Mouse (Mus musculus) heart, embryonic 11.5 days (tissue): ENCODE results near the gene Phf5a. TPM values are rescaled to one million over a fixed set of nuclear protein-coding genes. Genes with fewer than 3 reads are reported as not detected.

Source experiments
- ATAC-seq: fragments of 200-750 bp; cut with Nextera tagmentation; replicated peaks from 2 replicates; pipeline ENCODE4 v1.8.0; 2017; ENCODE audit warnings: moderate library complexity; ENCODE audit not compliant: insufficient number of reproducible peaks, low FRiP score, low TSS enrichment
- H3K27ac ChIP-seq: fragments of 300-500 bp; sonication (generic); 2 replicates; pipeline ENCODE4 v1.5.1; 2014; ENCODE audit warnings: mild to moderate bottlenecking, low read depth, low read length
- H3K27me3 ChIP-seq: fragments of 300-500 bp; sonication (generic); 2 replicates; pipeline ENCODE4 v1.6.1; 2014; ENCODE audit warnings: mild to moderate bottlenecking, low read length, mixed read lengths; ENCODE audit not compliant: control insufficient read depth, insufficient read depth
- H3K36me3 ChIP-seq: fragments of 300-500 bp; sonication (generic); 2 replicates; pipeline ENCODE4 v1.6.1; 2014; ENCODE audit warnings: mild to moderate bottlenecking, low read length, moderate library complexity, mixed read lengths; ENCODE audit not compliant: control insufficient read depth, insufficient read depth
- H3K4me1 ChIP-seq: fragments of 300-500 bp; sonication (generic); 2 replicates; pipeline ENCODE4 v1.6.1; 2014; ENCODE audit warnings: low read length; ENCODE audit not compliant: control insufficient read depth, insufficient read depth
- H3K4me2 ChIP-seq: fragments of 300-500 bp; sonication (generic); 2 replicates; pipeline ENCODE4 v1.6.1; 2014; ENCODE audit warnings: mild to moderate bottlenecking, moderate library complexity
- H3K4me3 ChIP-seq: fragments of 300-500 bp; sonication (generic); 2 replicates; pipeline ENCODE4 v1.5.1; 2014; ENCODE audit warnings: low read depth, low read length
- H3K9ac ChIP-seq: fragments of 300-500 bp; sonication (generic); 2 replicates; pipeline ENCODE4 v1.6.1; 2014; ENCODE audit warnings: mild to moderate bottlenecking, low read depth, low read length, moderate library complexity
- H3K9me3 ChIP-seq: fragments of 300-500 bp; sonication (generic); replicated peaks from 2 replicates; pipeline ENCODE4 v1.6.1; 2016; ENCODE audit warnings: low read length; ENCODE audit not compliant: control insufficient read depth
- WGBS: fragments of 180-500 bp; shearing (Covaris S2); extraction: QIAGEN DNeasy Blood & Tissue Kit; methylation state at CpG from one replicate; pipeline ENCODE4 v1.1.7; 2014; ENCODE audit not compliant: insufficient replicate concordance; 5-methylcytosine and 5-hydroxymethylcytosine counted together
- polyA plus RNA-seq: library from polyadenylated mRNA; unstranded; fragments of >200 nt; fragmentation: Nextera tagmentation; extraction: Ambion mirVana; gene quantifications from 2 replicates; pipeline ENCODE4 v1.2.1, GENCODE M21; 2014

Phf5a gene
- polyA plus RNA-seq, 1 experiment from 2014 or later: 131 TPM

DNA sequence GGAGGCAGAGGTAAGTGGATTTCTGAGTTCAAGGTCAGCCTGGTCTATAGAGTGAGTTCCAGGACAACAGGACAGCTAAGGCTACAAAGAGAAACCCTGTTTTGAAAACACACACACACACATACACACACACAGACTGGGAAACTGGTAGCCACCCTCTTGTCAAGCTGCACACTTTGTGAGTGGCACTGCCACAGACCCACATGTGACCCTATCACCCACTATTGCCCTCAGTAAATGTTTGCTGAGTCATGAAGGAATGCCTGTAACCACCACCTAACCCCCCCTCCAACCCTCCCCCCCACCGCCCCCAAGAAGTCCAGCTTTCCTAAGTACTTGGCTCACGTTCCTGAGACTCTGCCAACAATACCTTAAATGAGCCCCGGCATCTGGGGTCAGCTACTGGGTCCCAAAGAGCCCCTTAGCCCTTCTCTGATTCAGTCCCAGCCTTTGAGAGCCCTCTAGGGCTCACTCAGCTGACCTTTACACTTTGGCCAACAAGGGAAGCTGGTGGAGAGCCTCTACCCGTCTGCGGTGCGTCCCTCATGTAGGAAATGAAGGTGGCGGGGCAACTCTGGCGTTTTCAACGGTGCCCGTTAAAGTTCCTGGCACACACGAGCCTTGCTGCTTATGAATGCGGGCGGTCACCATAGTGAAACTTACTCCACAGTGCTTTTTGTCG lies 33.0 kb downstream of the Phf5a start:
- Histone ChIP-seq H3K27me3 (no peaks in the 10 kb centered on the region), H3K4me2 (no peak overlapping the region), H3K27ac (no peak overlapping the region), H3K36me3 (no peaks in the 10 kb centered on the region), H3K9me3 (no peaks in the 10 kb centered on the region), H3K4me1 (peaks cover 9% of the 10 kb centered on the region; the same call in 1 of the 2 replicates), H3K9ac (no peak overlapping the region), H3K4me3 (no peak overlapping the region)
- WGBS: 70% methylated on average over 14 of the region's 14 CpGs
- no peak for ATAC-seq

DNA sequence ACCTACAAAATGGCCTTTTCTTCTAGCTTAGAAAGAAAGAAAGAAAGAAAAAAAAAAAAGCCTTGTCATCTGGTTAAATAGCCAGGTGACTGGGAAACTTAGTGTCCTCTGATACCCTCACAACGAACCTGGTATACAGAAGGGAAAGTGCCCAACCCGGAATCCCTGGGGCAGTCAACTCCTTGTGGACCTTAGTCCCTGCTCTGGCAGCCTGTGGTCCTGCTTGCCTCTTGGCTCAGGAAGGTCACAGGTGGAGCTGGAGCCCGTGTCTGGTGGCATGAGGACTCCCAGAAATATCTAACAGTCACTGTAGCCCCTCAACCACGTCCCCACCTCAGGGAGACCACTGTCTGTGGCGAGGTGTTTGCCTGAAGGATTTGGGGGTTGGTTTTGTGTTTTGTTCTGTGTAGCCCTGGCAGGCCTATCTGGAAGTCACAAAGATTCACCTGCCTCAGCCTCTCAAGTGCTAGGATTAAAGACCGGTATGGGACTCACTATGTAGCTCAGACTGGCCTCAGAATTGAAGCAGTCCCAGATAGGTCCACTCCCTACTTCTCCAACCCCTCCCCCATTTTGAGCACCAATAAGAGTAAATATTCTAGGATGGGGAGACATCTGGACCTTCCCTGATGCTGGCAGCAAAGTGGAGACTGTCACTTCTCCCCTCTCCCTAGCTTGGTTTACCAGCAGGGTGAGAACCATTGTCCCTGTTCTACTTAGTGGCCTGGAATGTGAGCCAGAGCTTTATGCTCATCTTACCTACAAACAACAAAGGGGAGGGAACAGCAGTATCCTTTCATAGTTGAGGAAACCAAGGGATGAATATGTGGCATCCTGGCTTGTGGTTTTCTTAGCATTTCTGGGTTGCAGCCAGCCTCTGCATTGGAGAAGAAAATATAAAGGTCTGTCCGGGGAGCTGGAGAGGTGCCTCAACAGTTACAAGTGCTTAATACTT lies 34.5 kb downstream of the Phf5a start:
- Histone ChIP-seq H3K4me1 (peaks cover 9% of the 10 kb centered on the region; the same call in 1 of the 2 replicates), H3K4me3 (peak overlapping the region; percentile 28)
- WGBS: 54% methylated on average over 7 of the region's 7 CpGs

DNA sequence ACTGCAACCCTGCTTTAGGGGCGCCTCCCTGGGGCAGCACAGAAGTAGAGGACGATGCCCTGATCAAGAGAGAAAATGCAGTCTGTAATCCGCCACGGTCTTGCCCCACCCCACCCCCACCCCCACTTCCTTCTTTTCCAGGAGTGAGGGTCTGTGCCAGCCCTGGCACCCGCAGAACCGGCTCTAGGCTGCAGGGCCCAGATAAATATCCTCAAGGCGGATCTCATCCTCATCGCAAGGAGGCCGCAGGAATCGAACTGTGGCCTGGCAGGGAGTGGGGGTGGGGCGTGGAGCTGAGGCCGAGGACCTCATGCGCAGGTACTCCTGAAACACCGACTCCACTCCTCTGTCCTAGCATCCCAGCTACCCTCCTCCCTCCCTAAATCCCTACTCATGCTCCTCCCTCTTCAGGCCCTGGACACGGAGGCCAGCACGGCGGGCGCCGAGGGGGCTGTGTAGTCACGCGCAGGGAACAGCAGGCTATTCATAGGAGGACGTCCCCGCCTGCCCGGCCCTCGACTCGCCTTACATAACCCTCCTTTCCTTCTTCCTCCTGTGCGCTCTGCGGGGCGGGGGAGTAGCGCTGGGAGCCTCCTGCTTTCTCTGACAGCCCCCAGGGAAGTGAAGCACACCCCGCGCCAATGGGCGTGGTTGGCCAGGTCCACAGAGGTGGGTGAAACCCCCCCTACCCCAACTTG lies 35.4 kb downstream of the Phf5a start:
- Histone ChIP-seq H3K4me2 (peak overlapping the region; percentile 64), H3K27ac (0 out of 2 replicates have a peak overlapping the region, but pooled peaks have one; percentile 38), H3K4me1 (peaks cover 9% of the 10 kb centered on the region; the same call in 1 of the 2 replicates), H3K9ac (peak overlapping the region; percentile 30; the same call in 1 of the 2 replicates), H3K4me3 (peak overlapping the region; percentile 28), H3K9me3 (no peaks in the 10 kb centered on the region), H3K27me3 (no peaks in the 10 kb centered on the region), H3K36me3 (no peaks in the 10 kb centered on the region)
- 3% methylated on average over 33 of the region's 33 CpGs for WGBS
- peak; percentile 79 for ATAC-seq

More for the DNA sequence above, 34.5 kb downstream of the Phf5a start:
- Histone ChIP-seq H3K36me3 (no peaks in the 10 kb centered on the region), H3K4me2 (peak overlapping the region; percentile 64), H3K27me3 (no peaks in the 10 kb centered on the region), H3K9ac (no peak overlapping the region), H3K9me3 (no peaks in the 10 kb centered on the region), H3K27ac (0 out of 2 replicates have a peak overlapping the region, but pooled peaks have one; percentile 38)
- no peak for ATAC-seq

DNA sequence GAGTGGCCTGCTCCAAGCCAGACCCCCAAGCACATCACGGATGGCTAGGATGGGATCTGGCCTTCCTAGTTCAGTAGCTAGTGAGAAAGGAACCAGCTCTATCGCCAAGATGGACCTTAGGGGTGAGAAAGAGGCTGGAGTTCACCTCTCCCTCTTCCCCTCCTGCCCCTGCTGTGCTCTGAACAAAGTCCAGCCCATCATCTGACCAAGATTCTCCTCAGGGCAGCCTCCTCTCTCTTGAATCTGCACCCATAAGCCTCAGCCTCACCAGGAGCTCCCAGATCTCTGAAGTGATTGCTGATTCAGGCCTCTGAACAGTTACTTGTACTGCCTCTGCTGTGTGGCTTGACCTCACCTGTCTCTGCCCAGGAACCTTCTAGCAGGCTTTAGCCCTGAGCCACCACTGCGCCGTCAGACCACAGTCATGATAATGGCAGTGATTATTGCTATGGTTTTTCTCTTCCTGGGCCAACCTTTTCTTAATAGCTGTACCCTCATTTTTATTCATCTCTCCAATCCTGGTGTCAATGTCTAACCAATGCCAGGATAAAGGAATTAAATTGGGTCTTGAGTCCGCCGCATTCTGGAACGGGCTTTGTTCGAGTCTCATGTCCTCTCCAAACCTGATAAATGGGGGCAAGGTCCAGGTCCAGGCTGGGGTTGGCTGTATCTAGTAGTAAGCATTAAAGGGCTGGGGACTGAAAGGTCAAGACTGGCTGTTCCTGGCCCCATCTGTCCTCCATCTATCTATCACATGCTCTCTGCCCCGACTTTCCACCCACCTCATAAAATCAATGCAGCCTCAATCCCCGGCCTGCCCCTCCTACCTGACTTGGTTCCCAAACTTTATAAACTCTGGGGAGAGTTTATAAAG lies 36.5 kb downstream of the Phf5a start:
- Histone ChIP-seq H3K9ac (no peak overlapping the region; the same call in 1 of the 2 replicates), H3K27ac (no peak overlapping the region), H3K9me3 (no peaks in the 10 kb centered on the region), H3K36me3 (no peaks in the 10 kb centered on the region), H3K4me1 (peaks cover 9% of the 10 kb centered on the region; the same call in 1 of the 2 replicates), H3K4me3 (no peak overlapping the region; the same call in 1 of the 2 replicates), H3K27me3 (no peaks in the 10 kb centered on the region), H3K4me2 (peak overlapping the region; percentile 64; the same call in 1 of the 2 replicates)
- no peak for ATAC-seq
- WGBS: 68% methylated on average over 10 of the region's 10 CpGs

DNA sequence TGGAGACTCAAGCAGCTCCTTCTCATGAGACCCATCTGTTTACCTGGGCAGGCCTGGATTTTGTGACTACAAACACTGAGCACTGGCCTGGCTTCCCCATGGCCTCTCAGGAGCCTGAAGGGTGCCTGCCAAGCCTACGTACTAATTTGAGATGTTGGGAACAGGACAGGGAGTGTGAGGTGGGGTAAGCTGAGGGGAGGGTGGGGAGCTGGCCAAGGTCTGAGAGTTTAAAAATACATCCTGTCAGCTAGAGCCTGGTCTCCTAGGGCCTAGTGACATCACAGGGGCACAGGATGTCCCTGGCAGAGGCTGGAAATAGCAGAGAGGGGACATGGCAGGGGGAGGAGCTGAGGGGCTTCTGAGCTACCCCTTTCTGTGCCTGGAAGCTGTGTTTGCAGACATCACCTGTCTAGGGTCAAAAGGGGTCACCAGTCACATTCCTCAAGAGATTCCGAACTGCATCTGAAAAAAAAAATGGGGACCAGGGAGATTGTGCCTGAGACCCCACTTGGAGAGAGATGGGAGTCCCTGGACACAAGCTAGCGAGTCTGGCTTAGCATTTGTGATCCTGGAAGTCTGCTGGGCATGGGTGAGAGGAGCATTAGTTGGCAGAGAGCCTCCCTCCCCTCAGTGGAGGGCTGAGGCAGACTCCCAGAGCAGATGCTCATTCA lies 37.4 kb downstream of the Phf5a start:
- Histone ChIP-seq H3K4me1 (peaks cover 9% of the 10 kb centered on the region; the same call in 1 of the 2 replicates), H3K9ac (no peak overlapping the region)

DNA sequence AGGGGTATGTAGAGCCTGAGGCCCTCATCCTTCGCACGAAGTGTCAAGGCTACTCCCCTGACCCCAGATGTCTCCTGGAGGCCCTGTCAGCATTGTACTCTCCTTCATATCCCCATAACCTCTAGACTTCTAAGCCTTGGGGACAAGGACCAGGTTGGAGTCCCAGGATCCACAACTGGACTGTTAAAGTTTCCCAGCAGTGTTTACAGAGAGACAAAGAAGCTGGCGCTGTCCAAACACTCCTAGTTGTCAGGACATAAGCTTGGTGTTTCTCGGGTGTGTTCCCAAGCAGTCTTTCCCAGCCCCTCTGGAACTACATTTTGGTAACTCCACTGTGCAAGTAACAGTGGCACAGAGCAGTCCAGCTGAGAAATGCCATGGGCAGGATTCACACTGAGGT lies 38.2 kb downstream of the Phf5a start:
- no peaks in the 10 kb centered on the region for H3K9me3 ChIP-seq
- 69% methylated on average over 4 of the region's 4 CpGs for WGBS
- ATAC-seq: no peak
- H3K36me3 ChIP-seq: no peaks in the 10 kb centered on the region
- H3K27me3 ChIP-seq: no peaks in the 10 kb centered on the region
- H3K4me3 ChIP-seq: no peak overlapping the region
- no peak overlapping the region for H3K27ac ChIP-seq
- H3K9ac ChIP-seq: no peak overlapping the region
- H3K4me1 ChIP-seq: peaks cover 9% of the 10 kb centered on the region; the same call in 1 of the 2 replicates
- H3K4me2 ChIP-seq: no peak overlapping the region

More for the DNA sequence above, 37.4 kb downstream of the Phf5a start:
- H3K4me2 ChIP-seq: no peak overlapping the region
- H3K9me3 ChIP-seq: no peaks in the 10 kb centered on the region
- H3K27me3 ChIP-seq: no peaks in the 10 kb centered on the region
- no peak overlapping the region for H3K27ac ChIP-seq
- no peak overlapping the region for H3K4me3 ChIP-seq
- ATAC-seq: no peak
- no peaks in the 10 kb centered on the region for H3K36me3 ChIP-seq
- 38% methylated on average over 3 of the region's 3 CpGs for WGBS

DNA sequence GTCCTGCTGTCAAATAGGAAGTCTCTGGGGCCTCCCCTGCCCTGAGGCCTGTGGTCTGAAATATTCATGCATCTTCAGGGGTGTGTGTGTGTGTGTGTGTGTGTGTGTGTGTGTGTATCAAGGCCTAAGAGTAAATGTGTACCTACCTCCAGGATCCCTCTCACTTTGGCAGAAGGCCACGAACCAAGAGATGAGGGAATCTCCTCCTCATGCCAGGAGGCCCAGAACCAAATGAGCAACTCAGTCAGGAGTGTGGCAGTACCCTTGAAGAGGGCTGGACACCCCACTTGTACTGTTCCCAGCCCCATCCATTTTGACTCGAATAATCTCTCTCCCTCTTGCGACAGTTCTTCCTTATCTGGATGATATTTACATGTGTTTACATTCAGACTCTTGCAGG lies 39.5 kb downstream of the Phf5a start:
- Histone ChIP-seq H3K9ac (no peak overlapping the region), H3K9me3 (no peaks in the 10 kb centered on the region), H3K27me3 (no peaks in the 10 kb centered on the region), H3K4me2 (no peak overlapping the region), H3K4me3 (no peak overlapping the region), H3K4me1 (peaks cover 9% of the 10 kb centered on the region; the same call in 1 of the 2 replicates), H3K36me3 (no peaks in the 10 kb centered on the region), H3K27ac (no peak overlapping the region)
- WGBS: 81% methylated on average over 3 of the region's 3 CpGs
- no peak for ATAC-seq
